Mouse (Mus musculus) cerebellum, postnatal 14 days (tissue): ENCODE measurements around the gene Tmem88.

Source experiments
- DNase-seq, 2 experiments: peaks; one replicate each; pipeline ENCODE4 v3.0.0; 2021; ENCODE audit warnings: mixed read lengths in 2 of 2

Gene Tmem88

GRCm38 (mm10) chr11:69398059-69398458 is at the start of gene Tmem88:
Gene Tmem88 (minus strand): TSS chr11:69398234.
- peak; percentile 42 to 53 for DNase-seq

- no peak for DNase-seq
These were observed 49.3 kb upstream of the Tmem88 start for GRCm38 (mm10) chr11:69447299-69447698.

- no peak for DNase-seq
These were observed 45.3 kb upstream of the Tmem88 start for GRCm38 (mm10) chr11:69443328-69443727.

GRCm38 (mm10) chr11:69437291-69437690 is 39.3 kb upstream of the Tmem88 start:
- no peak for DNase-seq

- no peak for DNase-seq
These were observed 35.2 kb upstream of the Tmem88 start for GRCm38 (mm10) chr11:69433189-69433588.

GRCm38 (mm10) chr11:69432640-69432982 is 34.6 kb upstream of the Tmem88 start:
- DNase-seq: peak in 1 of 2 experiments; percentile 11

GRCm38 (mm10) chr11:69431829-69432639 is 34.0 kb upstream of the Tmem88 start:
- peak; percentile 89 to 91 for DNase-seq

- no peak for DNase-seq
These were observed 32.6 kb upstream of the Tmem88 start for GRCm38 (mm10) chr11:69430631-69431030.

GRCm38 (mm10) chr11:69429313-69429712 is 31.3 kb upstream of the Tmem88 start:
- peak; percentile 37 to 61 for DNase-seq

GRCm38 (mm10) chr11:69428751-69429150 is 30.7 kb upstream of the Tmem88 start:
- no peak for DNase-seq

- DNase-seq: no peak
These were observed 28.2 kb upstream of the Tmem88 start for GRCm38 (mm10) chr11:69426246-69426645.

GRCm38 (mm10) chr11:69423885-69424284 is 25.9 kb upstream of the Tmem88 start:
- no peak for DNase-seq

- DNase-seq: no peak
These were observed 24.8 kb upstream of the Tmem88 start for GRCm38 (mm10) chr11:69422842-69423241.

GRCm38 (mm10) chr11:69421131-69421977 is 23.3 kb upstream of the Tmem88 start:
- DNase-seq: peak in 1 of 2 experiments; percentile 24

- DNase-seq: no peak
These were observed 22.5 kb upstream of the Tmem88 start for GRCm38 (mm10) chr11:69420554-69421000.

- peak; percentile 43 to 58 for DNase-seq
These were observed 21.9 kb upstream of the Tmem88 start for GRCm38 (mm10) chr11:69419813-69420553.

- peak; percentile 64 to 78 for DNase-seq
These were observed 21.4 kb upstream of the Tmem88 start for GRCm38 (mm10) chr11:69419443-69419812.

- DNase-seq: peak; percentile 95 to 96
These were observed 20.7 kb upstream of the Tmem88 start for GRCm38 (mm10) chr11:69418481-69419442.

- peak; percentile 99 to 100 for DNase-seq
These were observed 19.7 kb upstream of the Tmem88 start for GRCm38 (mm10) chr11:69417449-69418384.

- no peak for DNase-seq
These were observed 19.0 kb upstream of the Tmem88 start for GRCm38 (mm10) chr11:69416921-69417448.
